Mouse (Mus musculus) ES-E14 (cell line): ENCODE measurements around the gene Syt8. TPM values are rescaled to one million over a fixed set of nuclear protein-coding genes. Genes with fewer than 3 reads are reported as not detected.

Source experiments
- DNase-seq: peaks from one replicate; pipeline ENCODE4 v3.0.0-alpha.2; 2013; ENCODE audit warnings: low read depth, low spot score
- H3K27ac ChIP-seq: 2 replicates; pipeline ENCODE4 v1.5.1; 2012; ENCODE audit warnings: low read depth, mild to moderate bottlenecking, low read length, moderate library complexity, mixed read lengths; ENCODE audit not compliant: poor library complexity, insufficient read depth, severe bottlenecking
- H3K36me3 ChIP-seq: 2 replicates; pipeline ENCODE4 v1.6.1; 2012; ENCODE audit warnings: mild to moderate bottlenecking, low read length, moderate library complexity, mixed read lengths; ENCODE audit not compliant: control insufficient read depth, poor library complexity, insufficient read depth, severe bottlenecking
- H3K4me1 ChIP-seq, 2 experiments: fragments of 150-350 bp in 1 of 2; sonication (generic) in 1 of 2; 2 replicates each; pipeline ENCODE4 v1.6.1; 2012; ENCODE audit warnings: low read length in 2 of 2, mild to moderate bottlenecking in 1 of 2, mixed read lengths in 1 of 2; ENCODE audit not compliant: control insufficient read depth in 2 of 2, insufficient read depth in 2 of 2, poor library complexity in 1 of 2
- H3K4me3 ChIP-seq, 2 experiments: fragments of 150-350 bp in 1 of 2; sonication (generic) in 1 of 2; 2 replicates each; pipeline ENCODE4 v1.5.1; 2012; ENCODE audit warnings: low read length in 2 of 2, low read depth in 1 of 2, mild to moderate bottlenecking in 1 of 2, mixed read lengths in 1 of 2; ENCODE audit not compliant: insufficient read depth in 1 of 2, poor library complexity in 1 of 2, severe bottlenecking in 1 of 2
- H3K9ac ChIP-seq: 2 replicates; pipeline ENCODE4 v1.6.1; 2012; ENCODE audit warnings: low read depth, mild to moderate bottlenecking, low read length, mixed read lengths; ENCODE audit not compliant: poor library complexity, insufficient read depth, severe bottlenecking
- H3K9me3 ChIP-seq: fragments of 150-350 bp; sonication (generic); 2 replicates; pipeline ENCODE4 v1.6.1; 2012; ENCODE audit warnings: low read depth, mild to moderate bottlenecking, low read length; ENCODE audit not compliant: control insufficient read depth, insufficient read depth
- CHD2 ChIP-seq: IDR thresholded peaks from 2 replicates; pipeline ENCODE4 v1.6.1; 2014; ENCODE audit warnings: mild to moderate bottlenecking, low read depth, low read length, inconsistent platforms
- HCFC1 ChIP-seq: IDR thresholded peaks from 2 replicates; pipeline ENCODE4 v1.6.1; 2012; ENCODE audit warnings: low read length, inconsistent platforms, borderline replicate concordance; ENCODE audit not compliant: insufficient read depth
- MAFK ChIP-seq: IDR thresholded peaks from 2 replicates; pipeline ENCODE4 v1.6.1; 2014; ENCODE audit warnings: mild to moderate bottlenecking, low read depth, low read length, inconsistent platforms; ENCODE audit not compliant: insufficient read depth
- ZC3H11A ChIP-seq: IDR thresholded peaks from 2 replicates; pipeline ENCODE4 v1.6.1; 2012; ENCODE audit warnings: low read depth, mild to moderate bottlenecking, inconsistent platforms, low read length, borderline replicate concordance
- ZNF384 ChIP-seq: IDR thresholded peaks from 2 replicates; pipeline ENCODE4 v1.6.1; 2012; ENCODE audit warnings: low read depth, low read length, inconsistent platforms
- in situ Hi-C, 2 experiments: fragments of 600-800 bp; cut with MboI; formaldehyde crosslinking; loops; one replicate each; pipeline ENCODE4 v1.15.1; 2025; ENCODE audit warnings: low sequenced_read_pairs in 2 of 2, inconsistent platforms in 1 of 2; ENCODE audit not compliant: unreplicated experiment in 2 of 2
- total RNA-seq: library from RNA; depleted of rRNA; stranded (reverse); fragments of 300-350 nt; gene quantifications from 2 replicates; pipeline ENCODE4 v1.2.3, GENCODE M21; 2012; rRNA removed

Gene Syt8
- total RNA-seq, 1 experiment: 0.94 TPM

- Histone ChIP-seq H3K4me3 (no peak overlapping the region), H3K27ac (no peak overlapping the region), H3K36me3 (no peaks in the 10 kb centered on the region), H3K4me1 (peaks cover 2 to 15% of the 10 kb centered on the region in 2 experiments; a peak in 2 of 4 replicates), H3K9ac (no peak overlapping the region), H3K9me3 (no peaks in the 10 kb centered on the region)
- no peak for DNase-seq
- TF ChIP-seq HCFC1: no peak
- TF ChIP-seq MAFK: no peak
- TF ChIP-seq ZC3H11A: no peak
- no peak for TF ChIP-seq CHD2
- no peak for TF ChIP-seq ZNF384
- in situ Hi-C loops: no loop called here
These were observed 52.1 kb downstream of the Syt8 start for GRCm38 (mm10) chr7:142486751-142487162.

GRCm38 (mm10) chr7:142487341-142487859 lies 52.8 kb downstream of the Syt8 start:
- Histone ChIP-seq H3K9me3 (no peaks in the 10 kb centered on the region), H3K4me3 (no peak overlapping the region), H3K36me3 (no peaks in the 10 kb centered on the region), H3K27ac (no peak overlapping the region), H3K4me1 (peaks cover 2 to 9% of the 10 kb centered on the region in 2 experiments; a peak in 2 of 4 replicates), H3K9ac (no peak overlapping the region)
- in situ Hi-C loops: no loop called here
- DNase-seq: no peak
- TF ChIP-seq HCFC1 (no peak), ZC3H11A (0 out of 2 replicates have a peak, but pooled peaks have one; percentile 14)

- DNase-seq: no peak
- in situ Hi-C loops: no loop called here
- Histone ChIP-seq H3K9ac (no peak overlapping the region), H3K4me1 (peaks cover 2 to 9% of the 10 kb centered on the region in 2 experiments; a peak in 2 of 4 replicates), H3K9me3 (no peaks in the 10 kb centered on the region), H3K36me3 (no peaks in the 10 kb centered on the region), H3K27ac (no peak overlapping the region), H3K4me3 (no peak overlapping the region)
- TF ChIP-seq HCFC1: no peak
- TF ChIP-seq ZNF384: no peak
- TF ChIP-seq CHD2: no peak
- no peak for TF ChIP-seq ZC3H11A
- TF ChIP-seq MAFK: no peak
These were observed 53.4 kb downstream of the Syt8 start for GRCm38 (mm10) chr7:142488053-142488452.

Other genes starting within 250 kb of the Syt8 start
- not detected in 2 replicates for gene Gm10153, start 244.5 kb upstream of the Syt8 start, total RNA-seq
- not detected in 2 replicates for gene Krtap5-3, start 233.5 kb upstream of the Syt8 start, total RNA-seq
- gene Gm7579, start 223.0 kb upstream of the Syt8 start, total RNA-seq: not detected in 2 replicates
- not detected in 2 replicates for gene Krtap5-5, start 204.9 kb upstream of the Syt8 start, total RNA-seq
- gene Gm40460, start 193.8 kb upstream of the Syt8 start, total RNA-seq: not detected in 2 replicates
- not detected in 2 replicates for gene Gm2431, start 176.5 kb upstream of the Syt8 start, total RNA-seq
- not detected in 2 replicates for gene Gm4559, start 160.5 kb upstream of the Syt8 start, total RNA-seq
- gene Krtap5-1, start 137.7 kb upstream of the Syt8 start, total RNA-seq: not detected in 2 replicates
- gene Krtap5-4, start 131.3 kb upstream of the Syt8 start, total RNA-seq: not detected in 2 replicates
- gene Ifitm10, start 61.1 kb upstream of the Syt8 start, total RNA-seq: 0.53 and 0.71 TPM in 2 replicates
- 6.6 and 17.8 TPM in 2 replicates for gene Gm49369, start 52.2 kb upstream of the Syt8 start, total RNA-seq
- 535 and 745 TPM in 2 replicates for gene Ctsd, start 46.8 kb upstream of the Syt8 start, total RNA-seq
- gene Tnni2, start 7.0 kb downstream of the Syt8 start, total RNA-seq: 1.6 and 3.7 TPM in 2 replicates
- 3.6 and 13.7 TPM in 2 replicates for gene Lsp1, start 26.0 kb downstream of the Syt8 start, total RNA-seq
- gene Tnnt3, start 64.0 kb downstream of the Syt8 start, total RNA-seq: 1.3 and 6.4 TPM in 2 replicates
- gene Mrpl23, start 97.8 kb downstream of the Syt8 start, total RNA-seq: 45.6 and 49.1 TPM in 2 replicates
- gene Igf2, start 232.0 kb downstream of the Syt8 start, total RNA-seq: 44.4 and 66.4 TPM in 2 replicates
- gene Gm49394, start 235.1 kb downstream of the Syt8 start, total RNA-seq: 0.16 and 0.40 TPM in 2 replicates